16 mouse cellular contexts compared by ENCODE assay signal in genomic region chr12:112961872-112962271, GRCm38 (mm10). TPM values are rescaled to one million over a fixed set of nuclear protein-coding genes. Genes with fewer than 3 reads are reported as not detected.
DNase-seq lines count a peak whose midpoint lies in the region; ATAC-seq and TF ChIP-seq lines count a peak whose summit lies in the region.
"Had no signal": no experiment of that assay in that cellular context is flagged by ENCODE, and none has a peak within 500 bp of the region (broad histone marks: within the 10 kb centered on the region; RNA-seq: fewer than 3 reads in every experiment).

No protein-coding gene starts in this region.

- ATAC-seq in embryonic facial prominence, embryonic 15.5 days (ENCODE audit: insufficient number of reproducible peaks, low FRiP score, low TSS enrichment, low read depth): no peak
- ATAC-seq in heart, embryonic 16.5 days (replicated peaks; ENCODE audit: extremely low read depth, insufficient read depth, low FRiP score): no peak

- H3K9ac ChIP-seq in embryonic facial prominence, embryonic 15.5 days: no peak overlapping the region
- H3K9ac ChIP-seq in heart, embryonic 16.5 days (ENCODE audit: low read length): peak overlapping the region; percentile 62
- H3K9ac ChIP-seq: embryonic facial prominence, embryonic 13.5 days; liver, embryonic 15.5 days had no signal

- no peak for DNase-seq in embryonic facial prominence, embryonic 10.5 days (ENCODE audit: low spot score)
- no peak for DNase-seq in heart, postnatal 4 days
- DNase-seq in layer of hippocampus, adult 2 months (ENCODE audit: low spot score in 2 of 2): no peak
- no peak for DNase-seq in layer of hippocampus, adult 18-20 months (ENCODE audit: low spot score in 2 of 2)
- DNase-seq in spleen, adult 2 months (ENCODE audit: low read depth in 1 of 2, low spot score in 2 of 2): no peak
- no peak for DNase-seq in spleen, adult 18-20 months
- DNase-seq: B cell, adult 2 months; kidney, postnatal 4 days; layer of hippocampus, postnatal 36 days; right cerebral cortex, postnatal 14 days had no signal

- peak overlapping the region; percentile 22; the same call in 1 of the 2 replicates for H3K27ac ChIP-seq in embryonic facial prominence, embryonic 15.5 days (replicated peaks)
- H3K27ac ChIP-seq in embryonic facial prominence, embryonic 10.5 days (replicated peaks): no peak overlapping the region
- H3K27ac ChIP-seq in heart, embryonic 16.5 days (ENCODE audit: low read length): peak overlapping the region; percentile 89
- H3K27ac ChIP-seq in layer of hippocampus, adult 2 months: peak overlapping the region; percentile 1; the same call in 1 of the 2 replicates
- H3K27ac ChIP-seq in spleen, adult 2 months (ENCODE audit: insufficient read depth, low read length): peak overlapping the region; percentile 9; the same call in 1 of the 2 replicates
- H3K27ac ChIP-seq: embryonic facial prominence, embryonic 13.5 days; liver, embryonic 15.5 days; macrophage; midbrain, embryonic 12.5 days had no signal

- no peaks in the 10 kb centered on the region for H3K27me3 ChIP-seq in embryonic facial prominence, embryonic 15.5 days
- H3K27me3 ChIP-seq in embryonic facial prominence, embryonic 10.5 days (replicated peaks; ENCODE audit: low read depth, poor library complexity, severe bottlenecking): no peaks in the 10 kb centered on the region
- no peaks in the 10 kb centered on the region for H3K27me3 ChIP-seq in heart, embryonic 16.5 days (ENCODE audit: control insufficient read depth, insufficient read depth, low read length)
- no peaks in the 10 kb centered on the region for H3K27me3 ChIP-seq in spleen, adult 2 months (ENCODE audit: control insufficient read depth, insufficient read depth, low read length)
- H3K27me3 ChIP-seq: embryonic facial prominence, embryonic 13.5 days; liver, embryonic 15.5 days; midbrain, embryonic 12.5 days had no signal

- 72% methylated on average over 5 of the region's 5 CpGs for WGBS in embryonic facial prominence, embryonic 15.5 days
- WGBS in embryonic facial prominence, embryonic 10.5 days: 82% methylated on average over 5 of the region's 5 CpGs
- 66% methylated on average over 5 of the region's 5 CpGs for WGBS in heart, embryonic 16.5 days
- WGBS in spleen, adult 2 months: 88% methylated on average over 5 of the region's 5 CpGs

- H3K9me3 ChIP-seq in embryonic facial prominence, embryonic 15.5 days (replicated peaks): no peaks in the 10 kb centered on the region
- H3K9me3 ChIP-seq in embryonic facial prominence, embryonic 10.5 days: no peaks in the 10 kb centered on the region
- no peaks in the 10 kb centered on the region for H3K9me3 ChIP-seq in heart, embryonic 16.5 days (replicated peaks; ENCODE audit: control insufficient read depth, low read length)
- H3K9me3 ChIP-seq: embryonic facial prominence, embryonic 13.5 days; liver, embryonic 15.5 days; midbrain, embryonic 12.5 days had no signal

- no peaks in the 10 kb centered on the region for H3K4me1 ChIP-seq in embryonic facial prominence, embryonic 15.5 days
- no peaks in the 10 kb centered on the region for H3K4me1 ChIP-seq in embryonic facial prominence, embryonic 10.5 days
- peaks cover 24% of the 10 kb centered on the region for H3K4me1 ChIP-seq in heart, embryonic 16.5 days (ENCODE audit: control insufficient read depth, insufficient read depth, low read length)
- peaks cover 6% of the 10 kb centered on the region; the same call in 1 of the 2 replicates for H3K4me1 ChIP-seq in spleen, adult 2 months (ENCODE audit: control insufficient read depth, insufficient read depth, insufficient read length)
- H3K4me1 ChIP-seq: embryonic facial prominence, embryonic 13.5 days; liver, embryonic 15.5 days; midbrain, embryonic 12.5 days had no signal

- no peak overlapping the region for H3K4me2 ChIP-seq in embryonic facial prominence, embryonic 15.5 days (replicated peaks)
- 0 out of 2 replicates have a peak overlapping the region, but pooled peaks have one; percentile 7 for H3K4me2 ChIP-seq in heart, embryonic 16.5 days (ENCODE audit: low read depth, low read length)
- H3K4me2 ChIP-seq: embryonic facial prominence, embryonic 13.5 days; liver, embryonic 15.5 days; midbrain, embryonic 12.5 days had no signal

- no peak for TF ChIP-seq POLR2A in spleen, adult 2 months (IDR thresholded peaks at IDR 0.05; ENCODE audit: low read depth, low read length)

- peaks cover 86% of the 10 kb centered on the region for H3K36me3 ChIP-seq in embryonic facial prominence, embryonic 15.5 days
- H3K36me3 ChIP-seq in embryonic facial prominence, embryonic 10.5 days (replicated peaks): peaks cover 96% of the 10 kb centered on the region
- H3K36me3 ChIP-seq in heart, embryonic 16.5 days (ENCODE audit: control insufficient read depth, insufficient read depth): peaks cover 50% of the 10 kb centered on the region
- peaks cover 54% of the 10 kb centered on the region for H3K36me3 ChIP-seq in spleen, adult 2 months (ENCODE audit: control insufficient read depth, insufficient read depth, low read length)

- no peak for TF ChIP-seq CTCF in layer of hippocampus, adult 2 months (conservative IDR thresholded peaks at IDR 0.05)
- TF ChIP-seq CTCF in spleen, adult 2 months (IDR thresholded peaks at IDR 0.05; ENCODE audit: extremely low read depth, insufficient read depth, insufficient read length, insufficient replicate concordance): no peak

- no peak overlapping the region for H3K4me3 ChIP-seq in embryonic facial prominence, embryonic 15.5 days (replicated peaks)
- no peak overlapping the region for H3K4me3 ChIP-seq in embryonic facial prominence, embryonic 10.5 days
- H3K4me3 ChIP-seq in heart, embryonic 16.5 days (ENCODE audit: low read length): no peak overlapping the region
- H3K4me3 ChIP-seq in layer of hippocampus, adult 2 months: no peak overlapping the region
- no peak overlapping the region for H3K4me3 ChIP-seq in spleen, adult 2 months (ENCODE audit: extremely low read depth, insufficient read depth, insufficient read length)
- H3K4me3 ChIP-seq: embryonic facial prominence, embryonic 13.5 days; liver, embryonic 15.5 days; midbrain, embryonic 12.5 days had no signal

RNA-seq across cellular contexts. Expression of gene Btbd6, which starts 14.4 kb away (rescaled TPM):
- polyA plus RNA-seq in embryonic facial prominence, embryonic 15.5 days (2015; fragmentation: Nextera tagmentation; extraction: Ambion mirVana): 28.9 and 31.5 TPM in 2 replicates
- 22.3 and 23.0 TPM in 2 replicates for polyA plus RNA-seq in embryonic facial prominence, embryonic 10.5 days (2016; fragmentation: Nextera tagmentation; extraction: Ambion mirVana)
- polyA plus RNA-seq in heart, embryonic 16.5 days (2015; fragmentation: Nextera tagmentation; extraction: Ambion mirVana): 26.0 and 26.1 TPM in 2 replicates
- 10 to 100 TPM; 26.0 to 28.1 TPM for total RNA-seq in heart, postnatal 4 days (2021)
- 10 to 100 TPM; 55.8 to 55.9 TPM for total RNA-seq in layer of hippocampus, adult 2 months (2021)
- 10 to 100 TPM; 56.3 to 62.2 TPM for total RNA-seq in layer of hippocampus, adult 18-20 months (2021)
- polyA plus RNA-seq in spleen, adult 2 months (2012; rRNA removed): 22.3 and 61.1 TPM in 2 replicates

RNA-seq across cellular contexts. Expression of gene Nudt14, which starts 19.9 kb away (rescaled TPM):
- 93.4 and 94.7 TPM in 2 replicates for polyA plus RNA-seq in embryonic facial prominence, embryonic 15.5 days (2015; fragmentation: Nextera tagmentation; extraction: Ambion mirVana)
- polyA plus RNA-seq in embryonic facial prominence, embryonic 10.5 days (2016; fragmentation: Nextera tagmentation; extraction: Ambion mirVana): 78.1 and 83.8 TPM in 2 replicates
- 36.0 and 43.3 TPM in 2 replicates for polyA plus RNA-seq in heart, embryonic 16.5 days (2015; fragmentation: Nextera tagmentation; extraction: Ambion mirVana)
- 10 to 100 TPM; 10.3 to 15.7 TPM for total RNA-seq in heart, postnatal 4 days (2021)
- 10 to 100 TPM in 1 of 2 experiments, 1 to 10 TPM in 1; 9.8 to 10.1 TPM for total RNA-seq in layer of hippocampus, adult 2 months (2021)
- total RNA-seq in layer of hippocampus, adult 18-20 months (2021): 10 to 100 TPM; 12.8 to 14.6 TPM
- 25.4 and 28.8 TPM in 2 replicates for polyA plus RNA-seq in spleen, adult 2 months (2012; rRNA removed)

RNA-seq across cellular contexts. Expression of gene Jag2, which starts 32.3 kb away (rescaled TPM):
- polyA plus RNA-seq in embryonic facial prominence, embryonic 15.5 days (2015; fragmentation: Nextera tagmentation; extraction: Ambion mirVana): 13.0 and 14.3 TPM in 2 replicates
- polyA plus RNA-seq in embryonic facial prominence, embryonic 10.5 days (2016; fragmentation: Nextera tagmentation; extraction: Ambion mirVana): 4.8 and 5.3 TPM in 2 replicates
- 4.0 and 5.4 TPM in 2 replicates for polyA plus RNA-seq in heart, embryonic 16.5 days (2015; fragmentation: Nextera tagmentation; extraction: Ambion mirVana)
- total RNA-seq in heart, postnatal 4 days (2021): 10 to 100 TPM; 29.1 to 29.2 TPM
- total RNA-seq in layer of hippocampus, adult 2 months (2021): 10 to 100 TPM; 44.1 to 52.1 TPM
- 10 to 100 TPM; 42.6 to 44.2 TPM for total RNA-seq in layer of hippocampus, adult 18-20 months (2021)
- polyA plus RNA-seq in spleen, adult 2 months (2012; rRNA removed): 7.8 and 8.6 TPM in 2 replicates

RNA-seq across cellular contexts. Expression of gene Brf1, which starts 38.6 kb away (rescaled TPM):
- polyA plus RNA-seq in embryonic facial prominence, embryonic 15.5 days (2015; fragmentation: Nextera tagmentation; extraction: Ambion mirVana): 62.4 and 70.9 TPM in 2 replicates
- 59.8 and 60.9 TPM in 2 replicates for polyA plus RNA-seq in embryonic facial prominence, embryonic 10.5 days (2016; fragmentation: Nextera tagmentation; extraction: Ambion mirVana)
- 38.3 and 42.6 TPM in 2 replicates for polyA plus RNA-seq in heart, embryonic 16.5 days (2015; fragmentation: Nextera tagmentation; extraction: Ambion mirVana)
- total RNA-seq in heart, postnatal 4 days (2021): 10 to 100 TPM; 38.3 to 40.8 TPM
- total RNA-seq in layer of hippocampus, adult 2 months (2021): 10 to 100 TPM; 55.6 to 57.4 TPM
- 10 to 100 TPM; 48.3 to 55.2 TPM for total RNA-seq in layer of hippocampus, adult 18-20 months (2021)
- 127 and 186 TPM in 2 replicates for polyA plus RNA-seq in spleen, adult 2 months (2012; rRNA removed)

RNA-seq across cellular contexts. Expression of gene Pacs2, which starts 52.4 kb away (rescaled TPM):
- polyA plus RNA-seq in embryonic facial prominence, embryonic 15.5 days (2015; fragmentation: Nextera tagmentation; extraction: Ambion mirVana): 17.4 and 19.9 TPM in 2 replicates
- 13.7 and 14.3 TPM in 2 replicates for polyA plus RNA-seq in embryonic facial prominence, embryonic 10.5 days (2016; fragmentation: Nextera tagmentation; extraction: Ambion mirVana)
- polyA plus RNA-seq in heart, embryonic 16.5 days (2015; fragmentation: Nextera tagmentation; extraction: Ambion mirVana): 7.0 and 8.2 TPM in 2 replicates
- total RNA-seq in heart, postnatal 4 days (2021): 10 to 100 TPM; 31.8 to 33.4 TPM
- total RNA-seq in layer of hippocampus, adult 2 months (2021): 10 to 100 TPM; 79.6 to 81.8 TPM
- 10 to 100 TPM; 88.3 to 90.3 TPM for total RNA-seq in layer of hippocampus, adult 18-20 months (2021)
- polyA plus RNA-seq in spleen, adult 2 months (2012; rRNA removed): 29.1 and 38.6 TPM in 2 replicates
